Mouse (Mus musculus) neural tube, embryonic 10.5 days (tissue): ENCODE measurements around the gene Zg16.
"Not testable (repeated sequence)": the region's sequence is repeated elsewhere in the genome, so short reads cannot be mapped to it uniquely, and the experiment has no call there.

ENCODE experiments used
- DNase-seq: peaks from one replicate; pipeline ENCODE4 v3.0.0-alpha.2; 2017; ENCODE audit warnings: low spot score; ENCODE audit errors: extremely low spot score

Zg16 gene

GRCm38 (mm10) chr7:127087278-127088010, at the start of gene Zg16:
Gene Zg16 (minus strand): TSS chr7:127087328.
- DNase-seq = not testable (repeated sequence)

GRCm38 (mm10) chr7:127136181-127137071, 49.3 kb upstream of the Zg16 start:
- DNase-seq = no peak

- DNase-seq = no peak
Measured at GRCm38 (mm10) chr7:127134821-127135447, 47.8 kb upstream of the Zg16 start.

- DNase-seq = no peak
Measured at GRCm38 (mm10) chr7:127133125-127133524, 46.0 kb upstream of the Zg16 start.

- no peak for DNase-seq
Measured at GRCm38 (mm10) chr7:127129638-127130037, 42.5 kb upstream of the Zg16 start.

- no peak for DNase-seq
Measured at GRCm38 (mm10) chr7:127121911-127122270, 34.8 kb upstream of the Zg16 start, which contains the start of gene Qprt. Gene Qprt (minus strand): TSS chr7:127122226.

GRCm38 (mm10) chr7:127121061-127121910, 34.2 kb upstream of the Zg16 start:
- no peak for DNase-seq

GRCm38 (mm10) chr7:127118671-127119445, 31.7 kb upstream of the Zg16 start:
- no peak for DNase-seq

- no peak for DNase-seq
Measured at GRCm38 (mm10) chr7:127117948-127118347, 30.8 kb upstream of the Zg16 start.

GRCm38 (mm10) chr7:127116331-127116935, 29.3 kb upstream of the Zg16 start:
- no peak for DNase-seq

GRCm38 (mm10) chr7:127114920-127115319, 27.8 kb upstream of the Zg16 start:
- no peak for DNase-seq

GRCm38 (mm10) chr7:127113614-127114259, 26.6 kb upstream of the Zg16 start:
- no peak for DNase-seq

GRCm38 (mm10) chr7:127112921-127113597, 25.9 kb upstream of the Zg16 start:
- DNase-seq = no peak

- DNase-seq = no peak
Measured at GRCm38 (mm10) chr7:127112251-127112841, 25.2 kb upstream of the Zg16 start.

GRCm38 (mm10) chr7:127111461-127111860, 24.3 kb upstream of the Zg16 start:
- DNase-seq = peak; percentile 66

- DNase-seq = peak; percentile 71
Measured at GRCm38 (mm10) chr7:127110239-127111007, 23.3 kb upstream of the Zg16 start.

GRCm38 (mm10) chr7:127105551-127105950, 18.4 kb upstream of the Zg16 start:
- no peak for DNase-seq
